Mouse (Mus musculus) neural tube, embryonic 11.5 days (tissue): Measurements from ENCODE around the gene Bbs10. TPM values are rescaled to one million over a fixed set of nuclear protein-coding genes. Genes with fewer than 3 reads are reported as not detected.

Experiments
- ATAC-seq: fragments of 200-750 bp; cut with Nextera tagmentation; 2 replicates; pipeline ENCODE4 v1.8.0; 2017; ENCODE audit warnings: moderate number of reproducible peaks, mild to moderate bottlenecking, moderate TSS enrichment, moderate library complexity; ENCODE audit not compliant: insufficient read depth, low FRiP score, low TSS enrichment
- DNase-seq: peaks from one replicate; pipeline ENCODE4 v3.0.0-alpha.2; 2015; ENCODE audit warnings: low spot score
- H3K27ac ChIP-seq: fragments of 300-500 bp; sonication (generic); 2 replicates; pipeline ENCODE4 v1.5.1; 2014; ENCODE audit warnings: low read depth, mild to moderate bottlenecking, low read length
- H3K27me3 ChIP-seq: fragments of 300-500 bp; sonication (generic); 2 replicates; pipeline ENCODE4 v1.6.1; 2014; ENCODE audit warnings: mild to moderate bottlenecking, low read length, mixed read lengths; ENCODE audit not compliant: control insufficient read depth, insufficient read depth
- H3K36me3 ChIP-seq: fragments of 300-500 bp; sonication (generic); 2 replicates; pipeline ENCODE4 v1.6.1; 2014; ENCODE audit warnings: mild to moderate bottlenecking, low read length, moderate library complexity, mixed read lengths; ENCODE audit not compliant: control insufficient read depth, insufficient read depth
- H3K4me1 ChIP-seq: fragments of 300-500 bp; sonication (generic); 2 replicates; pipeline ENCODE4 v1.6.1; 2014; ENCODE audit warnings: low read length, mixed read lengths; ENCODE audit not compliant: control insufficient read depth, insufficient read depth
- H3K4me2 ChIP-seq: fragments of 300-500 bp; sonication (generic); 2 replicates; pipeline ENCODE4 v1.6.1; 2014; ENCODE audit warnings: low read depth, mild to moderate bottlenecking, moderate library complexity
- H3K4me3 ChIP-seq: fragments of 300-500 bp; sonication (generic); 2 replicates; pipeline ENCODE4 v1.5.1; 2014; ENCODE audit warnings: low read depth, low read length
- H3K9ac ChIP-seq: fragments of 300-500 bp; sonication (generic); 2 replicates; pipeline ENCODE4 v1.6.1; 2014; ENCODE audit warnings: mild to moderate bottlenecking, low read length
- H3K9me3 ChIP-seq: fragments of 300-500 bp; sonication (generic); 2 replicates; pipeline ENCODE4 v1.6.1; 2016; ENCODE audit warnings: low read length; ENCODE audit not compliant: control insufficient read depth
- WGBS: fragments of 180-500 bp; shearing (Covaris S2); extraction: QIAGEN DNeasy Blood & Tissue Kit; methylation state at CpG from one replicate; pipeline ENCODE4 v1.1.7; 2014; 5-methylcytosine and 5-hydroxymethylcytosine counted together
- polyA plus RNA-seq: library from polyadenylated mRNA; unstranded; fragments of >200 nt; fragmentation: Nextera tagmentation; extraction: Ambion mirVana; gene quantifications from 2 replicates; pipeline ENCODE4 v1.2.1, GENCODE M21; 2014

The Bbs10 gene
- 7.6 and 8.0 TPM in 2 replicates for polyA plus RNA-seq

- Histone ChIP-seq H3K4me2 (peak within 1 kb of the TSS; percentile 60), H3K4me1 (peaks cover 4% of the 10 kb centered on the region; the same call in 1 of the 2 replicates), H3K36me3 (no peaks in the 10 kb centered on the region), H3K27ac (peak within 1 kb of the TSS; percentile 77; the same call in 1 of the 2 replicates), H3K4me3 (peak within 1 kb of the TSS; percentile 68), H3K27me3 (no peaks in the 10 kb centered on the region), H3K9ac (peak within 1 kb of the TSS; percentile 80), H3K9me3 (no peaks in the 10 kb centered on the region)
- DNase-seq: peak; percentile 96
- WGBS: under 1% methylated on average over 54 of the region's 54 CpGs
- ATAC-seq: peak; percentile 100
These were observed at the start of gene Bbs10 for GRCm38 (mm10) chr10:111298140-111299098. TSS of gene Bbs10 (plus strand) at chr10:111298679.

DNA sequence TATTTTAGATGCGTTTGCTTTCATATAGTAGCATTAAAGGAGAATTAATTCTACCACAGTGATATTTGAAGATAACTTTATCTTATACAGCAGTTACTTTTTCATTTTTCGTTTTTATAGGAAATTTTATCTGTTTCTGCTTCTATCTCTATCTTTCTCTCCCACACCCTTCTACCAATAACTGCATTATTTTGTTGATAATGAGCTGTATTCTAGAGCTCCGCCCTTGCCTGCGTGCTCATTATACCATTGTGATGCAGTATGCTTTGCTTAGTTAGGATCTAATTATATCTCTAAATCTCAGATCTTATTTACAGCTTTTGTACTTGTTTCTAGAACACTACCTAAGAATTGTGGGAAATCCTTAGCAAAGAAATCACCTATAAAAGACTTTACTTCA lies 48.3 kb upstream of the Bbs10 start:
- H3K9ac ChIP-seq: no peak overlapping the region
- 91% methylated on average over 4 of the region's 4 CpGs for WGBS
- no peaks in the 10 kb centered on the region for H3K9me3 ChIP-seq
- DNase-seq (no peak), ATAC-seq (no peak)
- no peaks in the 10 kb centered on the region for H3K4me1 ChIP-seq
- H3K27ac ChIP-seq: no peak overlapping the region
- H3K4me3 ChIP-seq: no peak overlapping the region
- no peak overlapping the region for H3K4me2 ChIP-seq
- no peaks in the 10 kb centered on the region for H3K27me3 ChIP-seq
- H3K36me3 ChIP-seq: no peaks in the 10 kb centered on the region

DNA sequence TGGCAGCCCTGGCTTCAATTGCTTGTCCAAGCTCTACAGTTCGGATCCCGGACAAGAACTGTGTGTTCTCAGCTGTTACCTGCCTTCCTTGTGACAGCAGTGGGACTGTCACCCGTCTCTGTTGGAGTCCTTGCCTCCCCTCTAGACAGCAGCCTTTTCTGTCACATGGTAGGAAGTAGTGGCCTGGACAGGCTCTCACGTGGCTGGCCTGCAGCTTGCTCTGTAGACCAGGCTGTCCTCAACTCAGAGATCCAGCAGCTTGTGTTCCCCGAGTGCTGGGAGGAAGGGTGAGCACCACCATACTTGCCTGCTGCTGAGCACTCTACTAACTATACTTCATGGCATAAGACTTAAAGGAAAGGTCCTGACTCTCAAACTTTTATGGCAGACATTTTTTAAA lies 46.8 kb upstream of the Bbs10 start:
- H3K4me2 ChIP-seq: no peak overlapping the region
- H3K27ac ChIP-seq: no peak overlapping the region
- H3K9ac ChIP-seq: no peak overlapping the region
- ATAC-seq: no peak
- 70% methylated on average over 5 of the region's 5 CpGs for WGBS
- H3K27me3 ChIP-seq: no peaks in the 10 kb centered on the region
- no peaks in the 10 kb centered on the region for H3K4me1 ChIP-seq
- H3K36me3 ChIP-seq: no peaks in the 10 kb centered on the region
- H3K4me3 ChIP-seq: no peak overlapping the region
- no peaks in the 10 kb centered on the region for H3K9me3 ChIP-seq
- no peak for DNase-seq

- DNase-seq: no peak
- Histone ChIP-seq H3K9me3 (no peaks in the 10 kb centered on the region), H3K27ac (no peak overlapping the region), H3K4me2 (no peak overlapping the region), H3K4me1 (no peaks in the 10 kb centered on the region), H3K9ac (no peak overlapping the region), H3K27me3 (no peaks in the 10 kb centered on the region), H3K4me3 (no peak overlapping the region), H3K36me3 (no peaks in the 10 kb centered on the region)
- WGBS: 93% methylated on average over 6 of the region's 6 CpGs
- no peak for ATAC-seq
These were observed 43.3 kb upstream of the Bbs10 start for GRCm38 (mm10) chr10:111255228-111255627.

DNA sequence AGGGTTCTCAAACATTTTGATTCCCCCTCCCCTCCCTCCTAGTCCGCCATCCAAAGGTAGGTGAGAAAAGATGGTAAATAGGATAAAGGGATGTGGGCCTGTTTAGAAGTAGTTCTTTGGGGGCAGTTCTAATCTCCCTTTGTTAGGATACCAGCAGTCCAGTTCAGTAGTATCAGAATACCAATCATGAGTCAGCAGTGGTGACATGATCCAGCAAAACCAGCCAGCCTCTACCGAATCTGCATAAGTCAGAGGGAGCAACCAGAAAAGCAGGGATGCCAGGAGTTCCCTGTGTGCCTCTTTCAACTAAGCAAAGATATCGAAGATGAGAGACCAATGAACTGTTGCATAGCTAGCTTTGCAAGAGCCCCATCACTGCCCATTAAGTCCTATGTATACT lies 42.3 kb upstream of the Bbs10 start:
- Histone ChIP-seq H3K4me1 (no peaks in the 10 kb centered on the region), H3K36me3 (no peaks in the 10 kb centered on the region), H3K9ac (no peak overlapping the region), H3K27me3 (no peaks in the 10 kb centered on the region), H3K4me3 (no peak overlapping the region), H3K4me2 (no peak overlapping the region), H3K27ac (no peak overlapping the region), H3K9me3 (no peaks in the 10 kb centered on the region)
- no peak for ATAC-seq
- no peak for DNase-seq
- 90% methylated on average over 3 of the region's 3 CpGs for WGBS

DNA sequence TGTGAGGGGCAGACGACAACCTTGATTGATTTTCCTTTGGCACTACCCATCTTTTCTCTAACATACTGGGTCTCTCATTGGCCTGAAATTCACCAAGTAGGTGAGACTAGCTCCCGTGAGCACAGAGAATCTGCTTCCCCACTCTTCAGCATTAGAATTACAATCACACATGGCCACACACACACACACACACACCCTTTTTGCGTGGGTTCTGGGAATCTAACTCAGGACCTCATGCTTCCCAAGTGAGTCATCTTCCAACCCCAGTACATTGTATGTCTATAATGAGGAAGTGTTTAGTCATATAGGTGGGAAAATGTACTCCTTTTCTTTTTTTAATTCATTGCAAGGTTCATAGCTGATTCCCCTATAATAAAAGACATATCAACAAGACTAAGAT lies 41.1 kb upstream of the Bbs10 start:
- Histone ChIP-seq H3K4me3 (no peak overlapping the region), H3K9ac (no peak overlapping the region), H3K4me1 (no peaks in the 10 kb centered on the region), H3K27me3 (no peaks in the 10 kb centered on the region), H3K36me3 (no peaks in the 10 kb centered on the region), H3K27ac (no peak overlapping the region), H3K9me3 (no peaks in the 10 kb centered on the region), H3K4me2 (no peak overlapping the region)
- DNase-seq: no peak
- no peak for ATAC-seq
- WGBS: 90% methylated on average over 3 of the region's 3 CpGs

DNA sequence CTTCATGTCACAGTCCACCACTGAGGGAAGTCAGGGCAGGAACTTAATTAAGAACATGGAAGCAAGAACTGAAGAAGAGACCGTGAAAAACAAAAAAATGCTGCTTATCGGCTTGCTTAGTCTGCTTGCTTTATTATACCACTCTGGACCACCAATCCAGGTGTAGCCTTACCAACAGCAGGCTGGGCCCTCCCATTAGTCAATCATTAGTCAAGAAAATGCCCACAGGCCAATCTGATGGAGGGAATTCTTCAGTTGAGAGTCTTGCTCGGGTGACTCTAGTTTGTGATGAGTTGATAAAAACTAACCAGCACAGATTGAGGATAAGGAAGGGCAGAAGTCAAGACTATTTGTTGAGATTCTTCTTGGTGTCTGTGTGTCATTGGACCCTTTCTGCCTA lies 40.2 kb upstream of the Bbs10 start:
- no peaks in the 10 kb centered on the region for H3K36me3 ChIP-seq
- no peak overlapping the region for H3K4me3 ChIP-seq
- WGBS: 90% methylated on average over 3 of the region's 3 CpGs
- no peaks in the 10 kb centered on the region for H3K9me3 ChIP-seq
- H3K9ac ChIP-seq: no peak overlapping the region
- H3K27ac ChIP-seq: no peak overlapping the region
- no peak overlapping the region for H3K4me2 ChIP-seq
- DNase-seq (no peak), ATAC-seq (no peak)
- H3K27me3 ChIP-seq: no peaks in the 10 kb centered on the region
- no peaks in the 10 kb centered on the region for H3K4me1 ChIP-seq

DNA sequence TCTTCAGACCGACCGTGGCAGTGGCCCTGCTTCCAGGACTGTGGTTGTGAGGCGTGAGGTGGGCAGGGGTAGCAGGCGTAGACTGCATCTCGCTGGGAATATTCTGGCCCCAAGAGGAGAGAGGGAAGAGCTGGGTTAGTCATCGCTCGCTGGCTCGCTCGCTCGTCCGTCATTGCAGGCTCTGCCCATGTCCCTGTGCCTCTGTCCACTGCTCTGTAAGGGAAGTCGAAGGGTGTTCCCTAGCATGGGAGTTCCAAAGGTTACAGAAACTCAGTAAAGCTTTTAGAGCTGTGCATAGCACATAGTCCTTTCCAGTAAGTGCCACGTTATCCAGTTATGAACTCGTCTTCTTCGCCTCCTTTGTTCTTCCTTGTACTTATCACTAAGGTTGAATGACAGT lies 26.8 kb upstream of the Bbs10 start:
- Histone ChIP-seq H3K9ac (no peak overlapping the region), H3K27me3 (no peaks in the 10 kb centered on the region), H3K4me1 (no peaks in the 10 kb centered on the region), H3K4me2 (no peak overlapping the region), H3K9me3 (no peaks in the 10 kb centered on the region), H3K4me3 (no peak overlapping the region), H3K27ac (no peak overlapping the region), H3K36me3 (no peaks in the 10 kb centered on the region)
- 90% methylated on average over 15 of the region's 15 CpGs for WGBS
- DNase-seq (no peak), ATAC-seq (no peak)

DNA sequence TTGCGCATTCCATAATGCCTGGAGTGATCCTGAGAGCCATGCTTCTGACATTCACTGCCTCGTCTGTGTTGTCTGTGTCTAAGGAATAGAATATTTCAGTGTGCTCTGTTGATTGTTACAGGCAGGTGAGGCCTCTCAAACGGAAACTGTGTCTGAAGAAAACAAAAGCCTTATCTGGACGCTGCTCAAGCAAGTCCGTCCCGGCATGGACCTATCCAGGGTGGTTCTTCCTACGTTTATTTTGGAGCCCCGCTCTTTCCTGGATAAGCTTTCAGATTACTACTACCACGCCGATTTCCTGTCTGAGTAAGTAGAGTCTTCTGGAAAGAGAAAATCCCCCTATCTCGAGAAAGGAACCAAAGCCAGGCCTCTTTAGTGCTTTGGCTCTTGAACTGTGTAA lies 25.6 kb upstream of the Bbs10 start:
- Histone ChIP-seq H3K4me1 (no peaks in the 10 kb centered on the region), H3K9me3 (no peaks in the 10 kb centered on the region), H3K36me3 (no peaks in the 10 kb centered on the region), H3K27ac (no peak overlapping the region), H3K4me2 (no peak overlapping the region), H3K27me3 (no peaks in the 10 kb centered on the region), H3K4me3 (no peak overlapping the region), H3K9ac (no peak overlapping the region)
- ATAC-seq (no peak), DNase-seq (no peak)
- 87% methylated on average over 11 of the region's 11 CpGs for WGBS
